Mouse (Mus musculus) forebrain, embryonic 13.5 days (tissue): Measurements from ENCODE around the gene Setdb1. TPM values are rescaled to one million over a fixed set of nuclear protein-coding genes. Genes with fewer than 3 reads are reported as not detected.
"Not testable (repeated sequence)": the region's sequence is repeated elsewhere in the genome, so short reads cannot be mapped to it uniquely, and the experiment has no call there.

Source experiments
- ATAC-seq: fragments of 200-750 bp; cut with Nextera tagmentation; 2 replicates; pipeline ENCODE4 v1.8.0; 2017
- H3K27ac ChIP-seq: fragments of 300-500 bp; sonication (generic); 2 replicates; pipeline ENCODE4 v1.5.1; 2015; ENCODE audit warnings: inconsistent platforms, mild to moderate bottlenecking, moderate library complexity
- H3K27me3 ChIP-seq: fragments of 300-500 bp; sonication (generic); 2 replicates; pipeline ENCODE4 v1.6.1; 2015; ENCODE audit warnings: mild to moderate bottlenecking, inconsistent platforms
- H3K36me3 ChIP-seq: fragments of 300-500 bp; sonication (generic); 2 replicates; pipeline ENCODE4 v1.6.1; 2015; ENCODE audit warnings: mild to moderate bottlenecking, inconsistent platforms; ENCODE audit not compliant: poor library complexity, severe bottlenecking
- H3K4me1 ChIP-seq: fragments of 300-500 bp; sonication (generic); 2 replicates; pipeline ENCODE4 v1.6.1; 2015; ENCODE audit warnings: inconsistent platforms
- H3K4me2 ChIP-seq: fragments of 300-500 bp; sonication (generic); 2 replicates; pipeline ENCODE4 v1.6.1; 2015; ENCODE audit warnings: inconsistent platforms, mild to moderate bottlenecking, moderate library complexity
- H3K4me3 ChIP-seq: fragments of 300-500 bp; sonication (generic); 2 replicates; pipeline ENCODE4 v1.5.1; 2015; ENCODE audit warnings: mild to moderate bottlenecking, inconsistent platforms
- H3K9ac ChIP-seq: fragments of 300-500 bp; sonication (generic); 2 replicates; pipeline ENCODE4 v1.6.1; 2015; ENCODE audit warnings: mild to moderate bottlenecking, inconsistent platforms
- H3K9me3 ChIP-seq: fragments of 300-500 bp; sonication (generic); replicated peaks from 2 replicates; pipeline ENCODE4 v1.6.1; 2016; ENCODE audit warnings: inconsistent platforms
- WGBS: fragments of 180-500 bp; shearing (Covaris S2); methylation state at CpG from one replicate; pipeline ENCODE4 v1.1.7; 2015; 5-methylcytosine and 5-hydroxymethylcytosine counted together
- polyA plus RNA-seq: library from polyadenylated mRNA; unstranded; fragments of >200 nt; fragmentation: Nextera tagmentation; extraction: Ambion mirVana; gene quantifications from 2 replicates; pipeline ENCODE4 v1.2.1, GENCODE M21; 2015

Setdb1 gene
- 45.4 and 51.8 TPM in 2 replicates for polyA plus RNA-seq

GRCm38 (mm10) chr3:95356701-95357449, at the start of gene Setdb1:
Gene Setdb1, minus strand, starts transcription at chr3:95357202.
- H3K9me3 ChIP-seq, H3K4me1 ChIP-seq, H3K27ac ChIP-seq, H3K27me3 ChIP-seq: not testable (repeated sequence)
- H3K4me3 ChIP-seq, result peak within 1 kb of the TSS; percentile 52
- H3K4me2 ChIP-seq, result peak within 1 kb of the TSS; percentile 55
- ATAC-seq, result peak; percentile 97
- WGBS, result under 1% methylated on average over 26 of the region's 57 CpGs
- H3K36me3 ChIP-seq, result peaks cover 21% of the 10 kb centered on the region
- H3K9ac ChIP-seq, result peak within 1 kb of the TSS; percentile 67

DNA sequence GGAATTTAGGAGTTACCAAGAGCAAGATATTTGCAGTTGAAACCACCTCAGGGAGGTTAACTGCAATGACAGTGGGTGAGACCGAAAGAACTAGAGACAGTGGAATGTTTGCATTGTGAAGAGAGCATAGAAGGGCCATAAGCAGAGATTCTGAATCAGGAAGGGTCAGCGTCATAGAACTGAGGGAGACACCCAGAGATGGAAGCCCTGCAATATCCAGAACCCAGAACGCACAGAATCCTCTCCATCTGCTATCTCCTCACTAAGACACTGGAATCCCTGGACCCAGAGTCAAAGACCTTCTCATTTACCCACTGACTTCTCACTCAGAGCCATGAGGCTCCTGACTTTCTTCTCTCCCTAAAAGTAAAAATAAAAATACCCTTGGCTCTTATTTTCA, 45.7 kb upstream of the Setdb1 start, which contains the start of gene 4930558C23Rik:
Gene 4930558C23Rik (minus strand): TSS at position 101 of the 400 bp plus-strand sequence.
- Histone ChIP-seq H3K27ac (no peak within 1 kb of the TSS), H3K9ac (no peak within 1 kb of the TSS), H3K27me3 (no peaks in the 10 kb centered on the region), H3K4me1 (no peaks in the 10 kb centered on the region), H3K9me3 (no peaks in the 10 kb centered on the region), H3K4me3 (no peak within 1 kb of the TSS), H3K36me3 (no peaks in the 10 kb centered on the region), H3K4me2 (no peak within 1 kb of the TSS)
- no peak for ATAC-seq
- WGBS, result 96% methylated on average over 3 of the region's 3 CpGs

DNA sequence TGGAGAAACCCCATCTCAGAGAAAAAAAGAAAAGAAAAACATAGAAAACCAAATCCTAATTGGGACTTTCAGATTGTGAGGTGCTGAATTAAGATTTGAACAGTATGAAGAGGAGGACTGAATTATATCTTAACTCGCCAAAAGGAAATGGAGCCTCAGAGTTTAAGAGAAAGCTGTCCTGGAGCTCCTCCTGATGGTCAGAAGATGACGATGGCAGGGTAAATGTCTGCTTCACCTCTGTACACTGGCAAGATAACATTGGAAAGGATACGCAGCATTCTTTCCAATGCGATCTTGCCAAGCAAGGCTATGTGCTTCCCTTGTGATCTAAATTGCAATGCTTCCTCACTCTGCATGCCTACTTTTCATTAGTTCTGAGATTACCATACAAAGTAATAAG, 37.4 kb upstream of the Setdb1 start:
- no peak overlapping the region for H3K9ac ChIP-seq
- H3K27me3 ChIP-seq, result no peaks in the 10 kb centered on the region
- H3K36me3 ChIP-seq, result no peaks in the 10 kb centered on the region
- H3K27ac ChIP-seq, result no peak overlapping the region
- no peaks in the 10 kb centered on the region for H3K9me3 ChIP-seq
- H3K4me1 ChIP-seq, result no peaks in the 10 kb centered on the region
- ATAC-seq, result no peak
- WGBS, result 90% methylated on average over 4 of the region's 4 CpGs
- no peak overlapping the region for H3K4me2 ChIP-seq
- H3K4me3 ChIP-seq, result no peak overlapping the region

DNA sequence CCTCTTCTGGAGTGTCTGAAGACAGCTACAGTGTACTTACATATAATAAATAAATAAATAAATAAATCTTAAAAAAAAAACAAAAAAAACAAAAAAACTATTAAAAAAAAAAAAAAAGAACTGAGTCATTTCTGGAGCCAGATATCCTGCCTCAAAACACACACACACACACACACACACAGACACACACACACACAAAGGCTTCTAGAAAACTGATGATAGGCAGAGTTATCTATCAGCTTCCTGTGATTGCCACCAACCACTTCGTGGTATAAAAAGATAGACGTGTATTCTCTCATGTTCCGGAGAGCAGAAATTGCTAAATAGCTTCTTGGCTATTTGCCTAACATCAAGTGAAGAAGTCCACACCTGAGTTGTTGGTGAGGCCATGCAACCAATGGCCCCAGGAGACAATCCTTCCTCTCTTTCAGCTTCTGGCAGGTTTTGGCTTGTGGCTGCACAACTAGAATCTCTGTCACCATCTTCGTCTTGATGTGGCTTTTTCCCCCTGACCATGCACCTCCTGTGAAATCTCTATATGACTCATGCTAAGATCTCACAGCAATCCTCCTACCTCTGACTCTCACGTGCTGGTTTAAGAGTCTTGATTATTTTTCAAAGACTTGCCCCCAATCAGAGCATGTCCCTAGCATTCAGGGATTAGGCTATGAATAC, 28.5 kb upstream of the Setdb1 start:
- H3K27ac ChIP-seq, result no peak overlapping the region
- no peaks in the 10 kb centered on the region for H3K9me3 ChIP-seq
- H3K4me3 ChIP-seq, result no peak overlapping the region
- no peaks in the 10 kb centered on the region for H3K4me1 ChIP-seq
- H3K36me3 ChIP-seq, result no peaks in the 10 kb centered on the region
- ATAC-seq, result no peak
- H3K9ac ChIP-seq, result no peak overlapping the region
- no peaks in the 10 kb centered on the region for H3K27me3 ChIP-seq
- 92% methylated on average over 5 of the region's 5 CpGs for WGBS
- H3K4me2 ChIP-seq, result no peak overlapping the region

- 88% methylated on average over 9 of the region's 10 CpGs for WGBS
Observed at GRCm38 (mm10) chr3:95373208-95373607, 16.2 kb upstream of the Setdb1 start.

DNA sequence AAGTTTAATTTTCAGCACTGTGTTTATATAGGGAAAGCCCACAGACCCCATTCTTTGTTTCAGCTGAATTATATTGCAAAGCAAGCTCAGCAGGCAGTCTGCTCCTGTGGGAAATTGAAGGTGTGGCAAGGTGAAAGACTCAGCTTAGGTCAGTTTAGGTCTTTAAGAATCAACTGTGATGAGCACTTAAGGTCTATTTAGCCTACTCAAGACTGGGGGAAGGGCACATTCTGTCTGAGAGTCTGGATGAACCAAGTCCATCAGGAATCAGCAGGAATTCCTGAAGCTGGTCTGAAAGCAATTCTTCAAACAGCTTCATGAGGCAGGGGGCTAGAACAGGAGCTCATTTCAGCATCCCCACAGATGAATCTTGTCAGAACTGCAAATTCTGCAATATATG, 13.1 kb upstream of the Setdb1 start:
- Histone ChIP-seq H3K9ac (no peak overlapping the region), H3K4me3 (no peak overlapping the region), H3K4me1 (no peaks in the 10 kb centered on the region), H3K27me3 (no peaks in the 10 kb centered on the region), H3K27ac (no peak overlapping the region), H3K9me3 (no peaks in the 10 kb centered on the region), H3K4me2 (no peak overlapping the region), H3K36me3 (no peaks in the 10 kb centered on the region)
- ATAC-seq, result no peak

More at GRCm38 (mm10) chr3:95373208-95373607, 16.2 kb upstream of the Setdb1 start:
- no peaks in the 10 kb centered on the region for H3K4me1 ChIP-seq
- no peak overlapping the region for H3K27ac ChIP-seq
- no peak overlapping the region for H3K4me3 ChIP-seq
- no peak overlapping the region for H3K4me2 ChIP-seq
- H3K9ac ChIP-seq, result no peak overlapping the region
- H3K36me3 ChIP-seq, result no peaks in the 10 kb centered on the region
- ATAC-seq, result no peak
- peaks cover 20% of the 10 kb centered on the region; the same call in 1 of the 2 replicates for H3K9me3 ChIP-seq
- H3K27me3 ChIP-seq, result no peaks in the 10 kb centered on the region

- not testable (repeated sequence) for H3K9me3 ChIP-seq, ATAC-seq, H3K4me2 ChIP-seq, H3K9ac ChIP-seq, H3K27ac ChIP-seq, H3K27me3 ChIP-seq, H3K4me1 ChIP-seq, H3K36me3 ChIP-seq, H3K4me3 ChIP-seq
- 87% methylated on average over 3 of the region's 3 CpGs for WGBS
Observed at GRCm38 (mm10) chr3:95360276-95360675, 3.3 kb upstream of the Setdb1 start.

DNA sequence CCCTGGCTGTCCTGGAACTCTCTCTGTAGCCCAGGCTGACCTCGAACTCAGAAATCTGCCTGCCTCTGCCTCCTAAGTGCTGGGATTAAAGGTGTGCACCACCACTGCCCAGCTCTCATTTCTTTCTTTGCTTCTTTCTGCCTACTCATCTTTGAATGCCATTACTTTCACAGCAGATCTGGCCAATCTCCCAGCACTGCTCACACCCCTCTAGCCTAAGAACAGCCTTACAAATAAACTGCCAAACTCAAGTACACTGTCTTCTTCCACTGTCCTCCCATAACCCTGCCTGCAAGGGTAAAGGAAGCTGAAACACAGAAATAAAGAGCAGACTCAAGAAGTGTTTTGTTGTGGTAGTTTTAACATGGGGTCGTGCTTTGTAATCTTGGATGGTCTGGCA, 744 bp upstream of the Setdb1 start:
- no peak overlapping the region for H3K4me2 ChIP-seq
- H3K9ac ChIP-seq, result no peak overlapping the region
- H3K27ac ChIP-seq, result no peak overlapping the region
- H3K4me1 ChIP-seq, result peaks cover 7% of the 10 kb centered on the region; the same call in 1 of the 2 replicates
- no peak overlapping the region for H3K4me3 ChIP-seq
- no peaks in the 10 kb centered on the region for H3K9me3 ChIP-seq
- H3K36me3 ChIP-seq, result peaks cover 12% of the 10 kb centered on the region
- no peak for ATAC-seq
- H3K27me3 ChIP-seq, result no peaks in the 10 kb centered on the region
- 94% methylated on average over 2 of the region's 2 CpGs for WGBS

DNA sequence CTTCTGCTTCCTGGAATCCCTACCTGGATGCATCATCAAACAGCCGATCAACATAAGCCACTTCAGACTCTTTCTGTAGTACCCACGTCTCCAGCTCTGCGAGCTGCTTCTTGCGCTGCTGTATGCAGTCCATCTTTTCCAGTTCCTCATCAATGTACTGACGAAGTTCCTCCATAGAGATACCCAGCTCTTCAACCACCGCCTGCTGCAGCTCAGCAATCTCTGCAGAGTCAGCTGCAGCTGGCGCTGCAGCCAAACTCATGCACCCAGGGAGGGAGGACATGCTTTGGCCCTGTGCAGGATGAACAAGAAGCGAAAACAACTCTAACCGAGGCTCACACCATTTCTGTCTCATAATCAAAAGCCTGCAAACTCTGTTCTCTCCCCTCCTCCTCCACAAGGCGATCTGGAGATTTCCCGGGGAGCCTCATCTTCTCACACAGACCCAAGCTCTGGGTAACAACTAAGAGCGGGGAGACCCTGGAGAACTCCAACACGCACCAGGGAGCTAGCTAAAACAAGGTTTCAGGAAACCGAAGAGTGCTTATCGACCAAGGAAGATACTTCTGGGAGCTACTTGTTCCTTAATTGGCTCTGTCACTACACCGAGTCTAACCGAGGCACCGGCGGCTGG, 974 bp downstream of the Setdb1 start:
- H3K4me1 ChIP-seq, H3K9me3 ChIP-seq, H3K27ac ChIP-seq, H3K27me3 ChIP-seq, ATAC-seq: not testable (repeated sequence)
- Histone ChIP-seq H3K4me2 (peak overlapping the region; percentile 55), H3K9ac (peak overlapping the region; percentile 67; the same call in 1 of the 2 replicates), H3K36me3 (peaks cover 28% of the 10 kb centered on the region), H3K4me3 (peak overlapping the region; percentile 52)
- WGBS, result 29% methylated on average over 10 of the region's 19 CpGs

DNA sequence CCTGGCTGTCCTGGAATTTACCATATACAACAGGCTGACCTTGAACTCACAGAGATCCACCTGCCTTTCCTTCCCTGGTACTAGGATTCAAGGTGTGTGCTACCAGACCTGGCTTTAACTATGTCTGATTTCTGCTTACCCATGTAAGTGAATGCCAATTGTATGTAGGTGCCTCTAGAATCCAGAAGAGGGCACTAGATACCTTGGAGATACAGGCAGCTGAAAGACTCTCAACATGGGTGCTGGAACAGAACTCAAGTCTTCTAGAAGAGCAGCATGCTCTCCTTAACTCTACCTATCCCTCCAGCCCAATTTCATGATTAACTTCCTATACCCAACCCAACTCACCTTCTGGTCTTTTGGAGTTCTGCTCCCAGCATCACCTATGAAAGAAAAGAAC, 7.5 kb downstream of the Setdb1 start:
- H3K4me3 ChIP-seq, result no peak overlapping the region
- no peaks in the 10 kb centered on the region for H3K4me1 ChIP-seq
- peaks cover 91% of the 10 kb centered on the region for H3K36me3 ChIP-seq
- no peaks in the 10 kb centered on the region for H3K9me3 ChIP-seq
- no peak for ATAC-seq
- no peak overlapping the region for H3K4me2 ChIP-seq
- H3K9ac ChIP-seq, result no peak overlapping the region
- no peak overlapping the region for H3K27ac ChIP-seq
- no peaks in the 10 kb centered on the region for H3K27me3 ChIP-seq

DNA sequence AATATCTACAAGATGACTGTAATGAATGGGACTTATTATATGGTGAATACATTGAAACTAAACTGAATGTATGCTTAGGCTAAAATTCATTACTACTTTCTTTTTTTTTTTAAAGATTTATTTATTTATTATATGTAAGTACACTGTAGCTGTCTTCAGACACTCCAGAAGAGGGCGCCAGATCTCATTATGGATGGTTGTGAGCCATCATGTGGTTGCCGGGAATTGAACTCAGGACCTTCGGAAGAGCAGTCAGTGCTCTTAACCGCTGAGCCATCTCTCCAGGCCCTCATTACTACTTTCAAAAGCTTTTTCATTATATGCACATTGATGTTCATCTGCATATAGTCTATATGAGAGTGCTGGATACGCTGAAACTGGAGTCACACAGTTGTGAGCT, 8.7 kb downstream of the Setdb1 start:
- WGBS, result 90% methylated on average over 5 of the region's 5 CpGs
- not testable (repeated sequence) for H3K9ac ChIP-seq, H3K27ac ChIP-seq, H3K9me3 ChIP-seq, H3K27me3 ChIP-seq, H3K4me1 ChIP-seq, H3K4me3 ChIP-seq, ATAC-seq, H3K4me2 ChIP-seq
- H3K36me3 ChIP-seq, result peaks cover 92% of the 10 kb centered on the region

DNA sequence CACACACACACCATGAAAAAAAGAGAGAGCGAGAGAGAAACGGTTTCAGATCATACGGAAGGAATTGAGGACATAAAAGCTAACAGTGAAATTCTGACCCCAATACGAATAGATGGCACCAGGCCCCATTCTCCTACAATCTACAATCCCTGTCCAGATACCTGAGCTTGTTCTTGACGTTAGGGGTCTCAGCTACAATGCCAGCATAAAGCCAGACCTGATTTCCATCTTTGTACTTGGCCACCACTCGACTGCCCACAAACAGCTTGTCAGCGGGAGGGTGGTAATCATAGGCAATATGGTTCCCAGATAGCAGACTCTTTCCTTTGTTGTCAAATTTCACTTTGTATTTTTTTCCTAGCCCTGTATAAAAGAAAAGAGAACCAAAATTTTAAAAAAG, 10.5 kb downstream of the Setdb1 start:
- Histone ChIP-seq H3K4me2 (no peak overlapping the region), H3K4me3 (no peak overlapping the region), H3K4me1 (no peaks in the 10 kb centered on the region), H3K27ac (no peak overlapping the region), H3K9me3 (no peaks in the 10 kb centered on the region), H3K27me3 (no peaks in the 10 kb centered on the region), H3K36me3 (peaks cover 92% of the 10 kb centered on the region), H3K9ac (no peak overlapping the region; the same call in 1 of the 2 replicates)
- ATAC-seq, result no peak
- 92% methylated on average over 7 of the region's 7 CpGs for WGBS
